Mouse (Mus musculus) brain, embryonic 18.5 days (tissue): ENCODE measurements around the gene Gnl1.
"Not testable (repeated sequence)": the region's sequence is repeated elsewhere in the genome, so short reads cannot be mapped to it uniquely, and the experiment has no call there.

ENCODE experiments used
- DNase-seq: peaks from one replicate; pipeline ENCODE4 v3.0.0-alpha.2; 2012; ENCODE audit warnings: low read depth, low spot score

Gene Gnl1

DNA sequence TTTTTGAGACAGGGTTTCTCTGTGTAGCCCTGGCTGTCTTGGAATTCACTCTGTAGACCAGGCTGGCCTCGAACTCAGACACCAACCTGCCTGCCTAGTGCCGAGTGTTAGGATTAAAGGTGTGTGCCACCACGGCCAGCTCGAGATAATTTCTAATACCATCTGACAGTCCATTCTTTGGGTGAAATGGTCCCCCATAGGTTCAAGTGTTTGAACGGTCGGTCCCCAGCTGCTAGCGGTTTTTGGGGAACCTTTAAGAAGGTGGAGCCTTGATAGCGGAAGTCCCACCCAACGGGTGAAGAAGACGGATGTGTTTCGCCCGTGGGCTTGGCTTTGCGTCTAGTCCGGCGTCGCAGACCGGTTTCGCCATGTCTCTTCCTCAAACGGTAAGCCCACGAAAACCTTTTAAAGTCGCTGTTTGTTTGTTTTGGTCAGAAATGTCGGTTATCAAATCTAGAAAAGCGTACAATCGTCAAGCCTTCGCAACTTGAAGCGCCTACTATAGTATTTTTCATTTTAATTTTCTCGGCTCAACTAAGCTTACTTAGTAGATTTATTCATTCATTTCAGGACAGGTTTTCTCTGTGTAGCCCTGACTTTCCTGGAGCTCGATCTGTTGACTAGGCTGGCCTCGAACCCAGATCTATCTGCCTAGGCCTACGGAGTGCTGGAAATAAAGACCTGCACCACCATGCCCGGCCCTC, 14.7 kb downstream of the Gnl1 start:
- DNase-seq: peak; percentile 78

GRCm38 (mm10) chr17:35994879-35995240, 15.2 kb downstream of the Gnl1 start:
- no peak for DNase-seq

DNA sequence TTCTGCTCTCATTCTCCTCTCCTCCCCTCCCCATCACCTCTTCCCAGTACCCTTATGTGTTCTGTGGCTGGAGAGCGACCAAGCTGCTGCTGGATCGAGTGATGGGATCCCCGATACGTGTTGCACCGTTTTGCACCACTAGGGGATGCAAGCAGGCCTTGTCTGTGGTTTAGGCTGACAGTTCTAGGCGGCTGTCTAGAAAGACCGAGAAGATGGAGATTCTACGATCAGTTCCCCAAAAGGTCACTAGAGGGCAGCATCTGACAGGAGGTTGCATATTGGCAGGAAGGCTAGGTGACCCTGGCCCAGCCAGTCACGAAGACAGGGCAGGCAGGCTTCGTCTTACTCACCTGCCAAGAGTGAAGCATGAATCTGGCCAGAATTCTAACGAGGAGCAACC, 17.3 kb downstream of the Gnl1 start:
- peak; percentile 78 for DNase-seq

DNA sequence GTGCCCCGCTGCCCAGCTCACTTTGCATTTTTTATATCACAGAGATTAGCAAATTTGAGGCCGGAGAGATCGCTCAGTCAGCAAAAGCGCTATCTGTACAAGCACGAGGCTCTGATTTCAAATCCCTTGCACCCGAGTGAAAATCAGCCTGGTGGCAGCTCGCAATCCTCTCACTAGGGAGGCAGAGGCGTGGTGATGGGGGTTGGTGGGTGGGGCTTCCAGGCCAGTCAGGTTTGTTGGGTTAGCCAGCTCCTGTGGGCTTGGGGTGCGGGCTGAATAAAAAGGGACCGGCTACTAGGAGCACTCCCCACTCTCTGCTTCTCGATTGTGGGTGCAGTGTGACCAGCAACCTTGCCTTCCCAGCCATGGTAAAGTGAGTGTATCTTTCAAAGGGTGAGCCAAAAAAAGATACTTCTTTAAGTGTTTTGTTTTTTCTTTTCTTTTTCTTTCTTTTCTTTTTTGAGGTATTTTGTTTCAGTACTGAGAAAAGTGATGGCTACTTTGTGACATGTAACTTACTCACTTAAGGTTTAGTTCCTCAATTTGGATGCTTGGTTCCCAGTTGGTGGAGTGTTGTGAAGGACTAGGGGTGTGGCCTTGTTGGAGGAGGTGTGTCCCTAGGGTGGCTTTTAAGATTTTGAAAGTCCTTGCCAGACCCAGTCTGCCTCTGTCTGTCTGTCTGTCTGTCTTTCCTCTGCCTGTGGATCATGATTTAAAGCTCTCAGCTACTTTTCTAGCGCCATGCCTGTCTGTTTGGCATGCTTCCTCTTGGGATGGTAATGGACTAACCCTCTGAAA, 18.3 kb downstream of the Gnl1 start:
- no peak for DNase-seq

DNA sequence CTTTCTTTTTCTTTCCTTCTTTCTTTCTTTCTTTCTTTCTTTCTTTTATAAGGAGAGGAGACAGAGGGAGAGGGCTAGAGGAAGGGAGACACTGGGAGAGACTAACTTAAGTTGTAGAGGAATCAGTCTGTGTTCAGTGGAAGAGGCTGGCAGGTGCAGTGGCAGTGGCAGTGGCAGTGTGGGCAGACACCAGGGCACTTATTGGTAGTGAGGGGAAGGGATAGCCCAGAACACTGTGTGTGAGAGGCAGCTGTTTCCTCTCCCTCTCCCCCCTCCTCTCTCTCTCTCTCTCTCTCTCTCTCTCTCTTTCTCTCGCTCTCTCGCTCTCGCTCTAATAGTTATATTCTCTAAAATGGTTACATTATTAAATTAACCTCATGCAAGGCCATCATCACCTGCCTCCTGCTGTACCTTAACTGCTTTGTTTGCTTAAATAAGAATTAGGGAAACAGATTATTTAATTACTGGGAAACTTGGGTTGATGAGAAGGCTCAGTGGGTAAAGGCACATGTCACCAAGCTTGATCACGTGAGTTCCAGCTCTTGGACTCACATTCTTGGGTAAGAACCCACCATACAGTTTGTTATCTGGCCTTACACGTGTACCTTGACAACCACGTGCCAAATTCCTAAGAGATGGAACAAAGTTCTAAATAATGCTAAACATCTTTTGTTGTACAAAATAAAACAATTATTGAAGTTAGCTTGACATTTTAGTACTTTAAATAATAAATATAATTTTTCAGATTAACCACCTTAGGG, 19.1 kb downstream of the Gnl1 start:
- no peak for DNase-seq

GRCm38 (mm10) chr17:35999356-35999755, 19.7 kb downstream of the Gnl1 start:
- DNase-seq: no peak

DNA sequence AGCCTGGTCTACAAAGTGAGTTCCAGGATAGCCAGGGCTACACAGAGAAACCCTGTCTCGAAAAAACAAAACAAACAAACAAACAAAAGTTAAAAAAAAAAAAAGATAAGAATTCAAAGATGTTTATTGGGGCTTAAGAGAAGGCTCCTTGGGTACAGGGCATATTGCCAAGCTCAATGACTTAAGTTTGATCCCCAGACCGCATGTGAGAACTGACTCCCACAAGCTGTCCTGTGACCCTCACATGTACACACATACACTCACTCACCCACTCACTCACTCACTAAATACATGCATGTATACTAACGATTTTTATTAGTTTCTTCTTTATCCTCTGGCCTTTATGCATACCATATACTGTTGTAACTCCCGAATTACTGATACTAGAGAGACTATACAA, 20.7 kb downstream of the Gnl1 start:
- DNase-seq: no peak

GRCm38 (mm10) chr17:36001121-36001897, 21.7 kb downstream of the Gnl1 start:
- DNase-seq: no peak

- no peak for DNase-seq
These were observed 22.3 kb downstream of the Gnl1 start for GRCm38 (mm10) chr17:36001966-36002365.

DNA sequence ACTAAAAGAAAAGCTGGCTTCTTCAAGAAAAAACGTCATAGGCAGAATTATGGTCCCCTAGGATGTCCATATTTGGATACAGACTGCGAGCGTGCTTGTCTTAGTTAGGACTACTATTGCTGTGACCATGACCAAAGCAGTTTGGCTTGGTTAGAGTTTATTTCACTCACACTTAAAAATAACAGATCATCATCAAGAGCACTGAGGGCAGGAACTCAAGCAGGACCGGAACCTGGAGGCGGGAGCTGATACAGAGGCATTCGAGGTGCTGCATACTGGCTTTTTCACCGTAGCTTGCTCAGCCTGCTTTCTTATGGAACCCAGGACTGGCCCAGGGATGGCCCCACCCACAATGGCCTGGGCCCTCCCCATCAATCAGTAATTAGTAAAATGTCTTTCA, 23.7 kb downstream of the Gnl1 start:
- no peak for DNase-seq

GRCm38 (mm10) chr17:36004409-36004808, 24.8 kb downstream of the Gnl1 start:
- DNase-seq: not testable (repeated sequence)

DNA sequence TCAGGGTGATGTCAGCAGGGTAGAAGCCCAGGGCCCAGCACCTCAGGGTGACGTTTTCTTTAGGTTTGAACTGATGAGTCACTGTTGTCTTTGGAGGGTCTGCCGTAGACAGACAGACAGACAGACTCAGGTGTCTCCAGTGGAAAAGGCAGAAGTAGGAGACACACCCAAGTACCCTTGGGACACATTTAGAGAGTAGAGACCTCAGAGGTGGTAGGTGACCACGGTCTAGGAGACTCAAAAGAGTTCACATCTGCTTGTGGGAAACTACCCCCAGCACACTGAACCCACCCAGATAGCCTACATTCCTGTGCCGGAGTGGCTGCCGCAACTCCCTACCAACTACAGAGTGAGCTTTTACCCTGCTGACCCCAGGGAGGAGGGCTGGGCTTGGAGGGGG, 35.3 kb downstream of the Gnl1 start:
- DNase-seq: no peak

- DNase-seq: no peak
These were observed 37.4 kb downstream of the Gnl1 start for GRCm38 (mm10) chr17:36017046-36017445.

DNA sequence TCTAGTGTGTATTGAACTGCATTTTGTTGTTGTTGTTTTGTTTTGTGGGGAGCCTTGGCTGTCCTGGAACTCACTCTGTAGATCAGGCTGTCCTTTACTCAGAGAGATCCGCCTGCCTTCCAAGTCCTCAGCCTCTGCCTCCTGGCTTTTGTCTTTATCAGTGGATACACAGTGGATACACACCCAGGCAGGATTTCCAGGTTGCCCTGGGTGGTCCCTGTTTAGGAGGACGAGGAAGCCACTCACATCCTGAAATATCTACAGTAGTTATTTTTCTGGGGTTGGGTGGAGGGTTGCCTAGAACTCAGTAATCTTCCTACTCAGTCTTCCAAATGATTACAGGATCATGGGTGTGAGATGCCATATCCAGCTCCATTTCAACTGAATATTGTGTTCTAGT, 39.3 kb downstream of the Gnl1 start:
- no peak for DNase-seq

DNA sequence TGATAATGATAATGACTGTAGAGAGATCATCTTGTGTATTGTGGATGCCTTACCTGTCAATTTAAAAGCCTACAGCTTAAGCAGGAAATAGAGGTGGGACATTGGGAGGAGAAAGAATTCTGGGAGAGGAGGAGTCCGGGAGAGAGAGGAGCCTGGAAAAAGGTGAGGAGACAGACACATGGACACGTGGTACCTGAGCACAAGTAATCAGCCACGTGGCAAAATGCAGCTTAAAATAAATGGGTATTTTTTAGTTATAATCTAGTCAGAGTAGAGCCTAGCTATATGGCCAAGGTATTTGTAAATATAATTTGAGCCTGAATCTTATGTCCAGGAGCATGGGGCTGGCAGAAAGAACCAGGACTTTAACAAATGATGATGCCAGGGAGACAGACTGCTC, 39.9 kb downstream of the Gnl1 start:
- no peak for DNase-seq

- no peak for DNase-seq
These were observed 40.8 kb downstream of the Gnl1 start, which contains the start of gene H2-T24 for GRCm38 (mm10) chr17:36020191-36021073. Gene H2-T24 (minus strand): TSS chr17:36020560.

DNA sequence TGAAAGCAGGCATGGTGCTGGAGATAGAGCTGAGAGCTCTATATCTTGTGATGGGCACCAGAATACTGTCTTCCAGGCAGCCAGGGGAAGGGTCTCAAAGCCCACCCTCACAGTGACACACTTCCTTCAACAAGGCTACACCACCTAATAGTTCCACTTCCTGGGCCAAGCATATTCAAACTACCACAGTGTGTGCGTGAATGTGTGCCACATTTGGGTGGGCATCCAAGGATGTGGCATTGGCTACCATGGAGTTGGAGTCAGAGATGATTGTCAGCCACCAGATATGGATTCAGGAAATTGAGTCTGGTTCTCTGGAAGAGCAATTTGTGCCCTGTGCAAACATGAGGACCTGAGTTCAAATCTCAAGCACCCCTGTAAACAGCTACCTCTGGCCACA, 41.7 kb downstream of the Gnl1 start:
- no peak for DNase-seq

- no peak for DNase-seq
These were observed 42.4 kb downstream of the Gnl1 start for GRCm38 (mm10) chr17:36022098-36022497.

DNA sequence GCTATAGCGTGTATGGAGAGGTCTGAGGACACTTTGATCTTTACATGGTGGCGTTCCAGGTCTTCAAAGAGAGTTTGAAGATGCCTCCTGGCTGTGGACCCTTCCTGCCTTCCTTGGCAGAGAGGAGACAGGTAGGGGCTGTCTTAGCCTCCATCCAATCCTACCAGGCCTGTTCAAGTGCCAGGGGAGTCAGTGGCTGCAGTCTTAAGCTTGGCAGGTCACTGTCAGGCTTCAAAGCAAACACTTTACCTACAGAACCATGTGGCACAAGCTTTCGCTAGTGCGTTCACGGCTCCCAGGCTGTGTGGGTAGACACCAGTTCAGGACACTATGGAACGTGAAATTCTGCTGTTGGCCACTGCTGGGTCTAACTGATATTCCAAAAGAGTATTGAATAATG, 43.3 kb downstream of the Gnl1 start:
- DNase-seq: no peak
